Mouse (Mus musculus): ENCODE measurements around the gene H6pd. TPM values are rescaled to one million over a fixed set of nuclear protein-coding genes. Genes with fewer than 3 reads are reported as not detected.

The H6pd gene
- polyA plus RNA-seq, 1 experiment: 14.9 TPM

- Histone ChIP-seq H3ac (ENCODE audit: control insufficient read depth, insufficient read length, low read depth) (no peak overlapping the region), H3K27me3 (ENCODE audit: control insufficient read depth, insufficient read depth, insufficient read length) (no peaks in the 10 kb centered on the region)
These were observed 5.7 kb downstream of the H6pd start for GRCm38 (mm10) chr4:150003021-150003580.

GRCm38 (mm10) chr4:150002021-150002528 lies 6.7 kb downstream of the H6pd start:
- no peak for TF ChIP-seq MYOG (IDR thresholded peaks at IDR 0.05; ENCODE audit: control insufficient read depth, extremely low read depth, insufficient read length)
- no peak for TF ChIP-seq CTCF (IDR thresholded peaks at IDR 0.05; ENCODE audit: control insufficient read depth, insufficient read depth, insufficient read length)
- TF ChIP-seq MAX (IDR thresholded peaks at IDR 0.05): no peak
- no peak for TF ChIP-seq FOSL1 (IDR thresholded peaks at IDR 0.05; ENCODE audit: insufficient read depth, low read length, poor library complexity, severe bottlenecking)
- TF ChIP-seq CEBPB (IDR thresholded peaks at IDR 0.05; ENCODE audit: low read depth): no peak
- TF ChIP-seq USF1 (IDR thresholded peaks at IDR 0.05; ENCODE audit: low read depth): no peak
- no peak for TF ChIP-seq MYOD1 (IDR thresholded peaks at IDR 0.05; ENCODE audit: control insufficient read depth, insufficient read length, low read depth)
- peaks cover 54% of the 10 kb centered on the region for H3K79me2 ChIP-seq (ENCODE audit: control insufficient read depth, insufficient read depth)
- no peak overlapping the region for H3K4me3 ChIP-seq (ENCODE audit: insufficient read depth, poor library complexity, severe bottlenecking)

More at GRCm38 (mm10) chr4:150003021-150003580, 5.7 kb downstream of the H6pd start:
- peaks cover 17% of the 10 kb centered on the region for H3K79me3 ChIP-seq (ENCODE audit: low read depth)
- no peak for TF ChIP-seq CEBPB (IDR thresholded peaks at IDR 0.05; ENCODE audit: low read depth)
- TF ChIP-seq MYOD1 (IDR thresholded peaks at IDR 0.05; ENCODE audit: control insufficient read depth, insufficient read length, low read depth): peak; percentile 37
- H3K4me3 ChIP-seq (ENCODE audit: insufficient read depth, poor library complexity, severe bottlenecking): no peak overlapping the region
- no peaks in the 10 kb centered on the region for H3K36me3 ChIP-seq (ENCODE audit: control insufficient read depth, insufficient read depth)
- H3K79me2 ChIP-seq (ENCODE audit: control insufficient read depth, insufficient read depth): peaks cover 64% of the 10 kb centered on the region

GRCm38 (mm10) chr4:150001221-150001860 lies 7.5 kb downstream of the H6pd start:
- Histone ChIP-seq H3K27me3 (ENCODE audit: control insufficient read depth, insufficient read depth, insufficient read length) (no peaks in the 10 kb centered on the region), H3K36me3 (ENCODE audit: control insufficient read depth, insufficient read depth) (no peaks in the 10 kb centered on the region), H3K4me3 (ENCODE audit: insufficient read depth, poor library complexity, severe bottlenecking) (no peak overlapping the region), H3K79me2 (ENCODE audit: control insufficient read depth, insufficient read depth) (peaks cover 49% of the 10 kb centered on the region), H3ac (ENCODE audit: control insufficient read depth, insufficient read length, low read depth) (no peak overlapping the region), H3K79me3 (ENCODE audit: low read depth) (peaks cover 16% of the 10 kb centered on the region)
- TF ChIP-seq MYOG (IDR thresholded peaks at IDR 0.05; ENCODE audit: control insufficient read depth, extremely low read depth, insufficient read length) (no peak), MYOD1 (IDR thresholded peaks at IDR 0.05; ENCODE audit: control insufficient read depth, insufficient read length, low read depth) (no peak), MAX (IDR thresholded peaks at IDR 0.05) (no peak), FOSL1 (IDR thresholded peaks at IDR 0.05; ENCODE audit: insufficient read depth, low read length, poor library complexity, severe bottlenecking) (no peak), USF1 (IDR thresholded peaks at IDR 0.05; ENCODE audit: low read depth) (no peak), CTCF (IDR thresholded peaks at IDR 0.05; ENCODE audit: control insufficient read depth, insufficient read depth, insufficient read length) (no peak), CEBPB (IDR thresholded peaks at IDR 0.05; ENCODE audit: low read depth) (peak; percentile 5)

More at GRCm38 (mm10) chr4:150002021-150002528, 6.7 kb downstream of the H6pd start:
- H3K27me3 ChIP-seq (ENCODE audit: control insufficient read depth, insufficient read depth, insufficient read length): no peaks in the 10 kb centered on the region
- peaks cover 15% of the 10 kb centered on the region for H3K79me3 ChIP-seq (ENCODE audit: low read depth)
- no peaks in the 10 kb centered on the region for H3K36me3 ChIP-seq (ENCODE audit: control insufficient read depth, insufficient read depth)
- no peak overlapping the region for H3ac ChIP-seq (ENCODE audit: control insufficient read depth, insufficient read length, low read depth)

- no peaks in the 10 kb centered on the region for H3K27me3 ChIP-seq (ENCODE audit: control insufficient read depth, insufficient read depth, insufficient read length)
- H3K4me3 ChIP-seq (ENCODE audit: insufficient read depth, poor library complexity, severe bottlenecking): no peak overlapping the region
- TF ChIP-seq MYOD1 (IDR thresholded peaks at IDR 0.05; ENCODE audit: control insufficient read depth, insufficient read length, low read depth) (no peak), CTCF (IDR thresholded peaks at IDR 0.05; ENCODE audit: control insufficient read depth, insufficient read depth, insufficient read length) (no peak), CEBPB (IDR thresholded peaks at IDR 0.05; ENCODE audit: low read depth) (no peak), MYOG (IDR thresholded peaks at IDR 0.05; ENCODE audit: control insufficient read depth, extremely low read depth, insufficient read length) (no peak), FOSL1 (IDR thresholded peaks at IDR 0.05; ENCODE audit: insufficient read depth, low read length, poor library complexity, severe bottlenecking) (no peak), USF1 (IDR thresholded peaks at IDR 0.05; ENCODE audit: low read depth) (no peak), MAX (IDR thresholded peaks at IDR 0.05) (no peak)
- peaks cover 8% of the 10 kb centered on the region for H3K79me3 ChIP-seq (ENCODE audit: low read depth)
- H3ac ChIP-seq (ENCODE audit: control insufficient read depth, insufficient read length, low read depth): no peak overlapping the region
- H3K36me3 ChIP-seq (ENCODE audit: control insufficient read depth, insufficient read depth): no peaks in the 10 kb centered on the region
- peaks cover 40% of the 10 kb centered on the region for H3K79me2 ChIP-seq (ENCODE audit: control insufficient read depth, insufficient read depth)
These were observed 8.8 kb downstream of the H6pd start for GRCm38 (mm10) chr4:149999931-150000555.

- Histone ChIP-seq H3K4me3 (ENCODE audit: insufficient read depth, poor library complexity, severe bottlenecking) (no peak overlapping the region), H3K36me3 (ENCODE audit: control insufficient read depth, insufficient read depth) (no peaks in the 10 kb centered on the region), H3K27me3 (ENCODE audit: control insufficient read depth, insufficient read depth, insufficient read length) (no peaks in the 10 kb centered on the region), H3ac (ENCODE audit: control insufficient read depth, insufficient read length, low read depth) (no peak overlapping the region), H3K79me2 (ENCODE audit: control insufficient read depth, insufficient read depth) (peaks cover 35% of the 10 kb centered on the region), H3K79me3 (ENCODE audit: low read depth) (peaks cover 5% of the 10 kb centered on the region)
- no peak for TF ChIP-seq MYOG (IDR thresholded peaks at IDR 0.05; ENCODE audit: control insufficient read depth, extremely low read depth, insufficient read length)
- TF ChIP-seq MAX (IDR thresholded peaks at IDR 0.05): no peak
- no peak for TF ChIP-seq USF1 (IDR thresholded peaks at IDR 0.05; ENCODE audit: low read depth)
- TF ChIP-seq CEBPB (IDR thresholded peaks at IDR 0.05; ENCODE audit: low read depth): no peak
- no peak for TF ChIP-seq MYOD1 (IDR thresholded peaks at IDR 0.05; ENCODE audit: control insufficient read depth, insufficient read length, low read depth)
These were observed 9.3 kb downstream of the H6pd start for GRCm38 (mm10) chr4:149999510-149999900.
